Mouse (Mus musculus) limb, embryonic 12.5 days (tissue): ENCODE data around the gene Ptma. TPM values are rescaled to one million over a fixed set of nuclear protein-coding genes. Genes with fewer than 3 reads are reported as not detected.
A peak's percentile ranks its signal among the peaks of the same experiment; 100 is the strongest.
"Not testable (repeated sequence)": the region's sequence is repeated elsewhere in the genome, so short reads cannot be mapped to it uniquely, and the experiment has no call there.

Source experiments
- ATAC-seq: fragments of 200-750 bp; cut with Nextera tagmentation; 2 replicates; pipeline ENCODE4 v1.8.0; 2017; ENCODE audit warnings: low read depth, moderate TSS enrichment; ENCODE audit not compliant: insufficient number of reproducible peaks, insufficient read depth, low FRiP score, low TSS enrichment
- H3K27ac ChIP-seq: fragments of 300-500 bp; sonication (generic); 2 replicates; pipeline ENCODE4 v1.5.1; 2016; ENCODE audit warnings: mild to moderate bottlenecking, moderate library complexity
- H3K27me3 ChIP-seq: fragments of 300-500 bp; sonication (generic); 2 replicates; pipeline ENCODE4 v1.6.1; 2016; ENCODE audit warnings: mild to moderate bottlenecking, moderate library complexity
- H3K36me3 ChIP-seq: fragments of 300-500 bp; sonication (generic); 2 replicates; pipeline ENCODE4 v1.6.1; 2016; ENCODE audit warnings: mild to moderate bottlenecking, moderate library complexity
- H3K4me1 ChIP-seq: fragments of 300-500 bp; sonication (generic); replicated peaks from 2 replicates; pipeline ENCODE4 v1.6.1; 2016
- H3K4me2 ChIP-seq: fragments of 300-500 bp; sonication (generic); 2 replicates; pipeline ENCODE4 v1.6.1; 2016; ENCODE audit warnings: mild to moderate bottlenecking, moderate library complexity
- H3K4me3 ChIP-seq: fragments of 300-500 bp; sonication (generic); replicated peaks from 2 replicates; pipeline ENCODE4 v1.5.1; 2016; ENCODE audit warnings: mild to moderate bottlenecking
- H3K9ac ChIP-seq: fragments of 300-500 bp; sonication (generic); replicated peaks from 2 replicates; pipeline ENCODE4 v1.6.1; 2016; ENCODE audit warnings: mild to moderate bottlenecking, moderate library complexity
- H3K9me3 ChIP-seq: fragments of 300-500 bp; sonication (generic); 2 replicates; pipeline ENCODE4 v1.6.1; 2016; ENCODE audit warnings: mild to moderate bottlenecking, moderate library complexity
- WGBS: fragments of 180-500 bp; shearing (Covaris S2); methylation state at CpG from one replicate; pipeline ENCODE4 v1.1.7; 2016; 5-methylcytosine and 5-hydroxymethylcytosine counted together
- polyA plus RNA-seq: library from polyadenylated mRNA; unstranded; fragments of >200 nt; fragmentation: Nextera tagmentation; extraction: Ambion mirVana; gene quantifications from 2 replicates; pipeline ENCODE4 v1.2.1, GENCODE M21; 2016

Gene Ptma
- polyA plus RNA-seq, 1 experiment from 2014 or later = 4,018 TPM

GRCm38 (mm10) chr1:86505461-86505860, 21.1 kb upstream of the Ptma start:
- no peaks in the 10 kb centered on the region for H3K36me3 ChIP-seq
- WGBS = 61% methylated on average over 1 of the region's 1 CpGs
- ATAC-seq = no peak
- 0 out of 2 replicates have a peak overlapping the region, but pooled peaks have one; percentile 35 for H3K4me3 ChIP-seq
- H3K4me2 ChIP-seq = peak overlapping the region; percentile 62
- H3K27ac ChIP-seq = peak overlapping the region; percentile 99
- H3K27me3 ChIP-seq = no peaks in the 10 kb centered on the region
- H3K4me1 ChIP-seq = peaks cover 45% of the 10 kb centered on the region
- H3K9me3 ChIP-seq = no peaks in the 10 kb centered on the region
- peak overlapping the region; percentile 63; the same call in 1 of the 2 replicates for H3K9ac ChIP-seq

- WGBS = 89% methylated on average over 5 of the region's 5 CpGs
- H3K9me3 ChIP-seq = no peaks in the 10 kb centered on the region
- ATAC-seq = no peak
- peak overlapping the region; percentile 26 for H3K27ac ChIP-seq
- peaks cover 44% of the 10 kb centered on the region for H3K4me1 ChIP-seq
- H3K36me3 ChIP-seq = no peaks in the 10 kb centered on the region
- H3K4me2 ChIP-seq = no peak overlapping the region
- H3K27me3 ChIP-seq = no peaks in the 10 kb centered on the region
- H3K9ac ChIP-seq = no peak overlapping the region
- H3K4me3 ChIP-seq = no peak overlapping the region
These were observed 20.1 kb upstream of the Ptma start for GRCm38 (mm10) chr1:86506420-86506819.

GRCm38 (mm10) chr1:86507866-86508265, 18.7 kb upstream of the Ptma start:
- Histone ChIP-seq H3K27ac (no peak overlapping the region), H3K4me3 (no peak overlapping the region), H3K4me1 (peaks cover 39% of the 10 kb centered on the region), H3K9ac (no peak overlapping the region), H3K36me3 (no peaks in the 10 kb centered on the region), H3K4me2 (no peak overlapping the region), H3K9me3 (no peaks in the 10 kb centered on the region), H3K27me3 (no peaks in the 10 kb centered on the region)
- 82% methylated on average over 5 of the region's 5 CpGs for WGBS
- no peak for ATAC-seq

GRCm38 (mm10) chr1:86509410-86509809, 17.1 kb upstream of the Ptma start:
- WGBS = 11% methylated on average over 7 of the region's 7 CpGs

GRCm38 (mm10) chr1:86510266-86510665, 16.3 kb upstream of the Ptma start:
- Histone ChIP-seq H3K4me2 (no peak overlapping the region), H3K27me3 (no peaks in the 10 kb centered on the region), H3K4me3 (no peak overlapping the region), H3K9me3 (no peaks in the 10 kb centered on the region), H3K36me3 (no peaks in the 10 kb centered on the region), H3K9ac (no peak overlapping the region), H3K4me1 (peaks cover 22% of the 10 kb centered on the region), H3K27ac (no peak overlapping the region)
- no peak for ATAC-seq
- WGBS = 94% methylated on average over 1 of the region's 1 CpGs

More at GRCm38 (mm10) chr1:86509410-86509809, 17.1 kb upstream of the Ptma start:
- H3K4me3 ChIP-seq = no peak overlapping the region
- H3K27me3 ChIP-seq = no peaks in the 10 kb centered on the region
- no peak overlapping the region for H3K4me2 ChIP-seq
- no peaks in the 10 kb centered on the region for H3K36me3 ChIP-seq
- ATAC-seq = peak; percentile 58
- no peak overlapping the region for H3K9ac ChIP-seq
- peaks cover 29% of the 10 kb centered on the region for H3K4me1 ChIP-seq
- H3K27ac ChIP-seq = peak overlapping the region; percentile 75
- H3K9me3 ChIP-seq = no peaks in the 10 kb centered on the region

- Histone ChIP-seq H3K27ac (0 out of 2 replicates have a peak overlapping the region, but pooled peaks have one; percentile 29), H3K27me3 (no peaks in the 10 kb centered on the region), H3K9ac (no peak overlapping the region), H3K36me3 (no peaks in the 10 kb centered on the region), H3K4me3 (no peak overlapping the region), H3K4me1 (peaks cover 18% of the 10 kb centered on the region), H3K4me2 (no peak overlapping the region), H3K9me3 (no peaks in the 10 kb centered on the region)
- no peak for ATAC-seq
- 68% methylated on average over 9 of the region's 9 CpGs for whole genome bisulfite sequencing
These were observed 15.7 kb upstream of the Ptma start for GRCm38 (mm10) chr1:86510676-86511441.

- 71% methylated on average over 4 of the region's 4 CpGs for WGBS
These were observed 14.3 kb upstream of the Ptma start for GRCm38 (mm10) chr1:86512154-86512720.

GRCm38 (mm10) chr1:86513031-86513430, 13.5 kb upstream of the Ptma start:
- not testable (repeated sequence) for H3K27ac ChIP-seq, H3K9me3 ChIP-seq, H3K4me3 ChIP-seq, H3K4me2 ChIP-seq, ATAC-seq, H3K36me3 ChIP-seq, H3K27me3 ChIP-seq, H3K9ac ChIP-seq
- peaks cover 24% of the 10 kb centered on the region for H3K4me1 ChIP-seq
- 71% methylated on average over 1 of the region's 1 CpGs for WGBS

More at GRCm38 (mm10) chr1:86512154-86512720, 14.3 kb upstream of the Ptma start:
- no peaks in the 10 kb centered on the region for H3K36me3 ChIP-seq
- no peak overlapping the region for H3K4me2 ChIP-seq
- H3K9me3 ChIP-seq = no peaks in the 10 kb centered on the region
- H3K4me1 ChIP-seq = peaks cover 24% of the 10 kb centered on the region
- H3K27ac ChIP-seq = peak overlapping the region; percentile 62; the same call in 1 of the 2 replicates
- H3K4me3 ChIP-seq = no peak overlapping the region
- ATAC-seq = no peak
- H3K27me3 ChIP-seq = no peaks in the 10 kb centered on the region
- no peak overlapping the region for H3K9ac ChIP-seq

GRCm38 (mm10) chr1:86515715-86516410, 10.7 kb upstream of the Ptma start:
- Histone ChIP-seq H3K9me3 (no peaks in the 10 kb centered on the region), H3K4me2 (no peak overlapping the region), H3K4me1 (peaks cover 14% of the 10 kb centered on the region), H3K27ac (peak overlapping the region; percentile 53; the same call in 1 of the 2 replicates), H3K27me3 (no peaks in the 10 kb centered on the region), H3K9ac (no peak overlapping the region), H3K4me3 (no peak overlapping the region), H3K36me3 (no peaks in the 10 kb centered on the region)
- WGBS = 47% methylated on average over 6 of the region's 6 CpGs
- ATAC-seq = peak; percentile 17; the same call in 1 of the 2 replicates

- ATAC-seq = no peak
- WGBS = 73% methylated on average over 3 of the region's 3 CpGs
- H3K36me3 ChIP-seq = no peaks in the 10 kb centered on the region
- H3K4me2 ChIP-seq = no peak overlapping the region
- H3K4me1 ChIP-seq = peaks cover 10% of the 10 kb centered on the region
- H3K4me3 ChIP-seq = no peak overlapping the region
- H3K9ac ChIP-seq = no peak overlapping the region
- no peaks in the 10 kb centered on the region for H3K27me3 ChIP-seq
- H3K9me3 ChIP-seq = no peaks in the 10 kb centered on the region
- H3K27ac ChIP-seq = no peak overlapping the region
These were observed 9.4 kb upstream of the Ptma start for GRCm38 (mm10) chr1:86517076-86517475.

GRCm38 (mm10) chr1:86520361-86520760, 6.2 kb upstream of the Ptma start:
- H3K9me3 ChIP-seq = no peaks in the 10 kb centered on the region
- no peak overlapping the region for H3K4me2 ChIP-seq
- 36% methylated on average over 7 of the region's 7 CpGs for WGBS
- no peaks in the 10 kb centered on the region for H3K27me3 ChIP-seq
- H3K4me1 ChIP-seq = peaks cover 25% of the 10 kb centered on the region
- no peak overlapping the region for H3K4me3 ChIP-seq
- H3K36me3 ChIP-seq = no peaks in the 10 kb centered on the region
- H3K9ac ChIP-seq = no peak overlapping the region
- H3K27ac ChIP-seq = 0 out of 2 replicates have a peak overlapping the region, but pooled peaks have one; percentile 9
- no peak for ATAC-seq
